In genomic region chr8:11282139-11282538, GRCm38 (mm10) we compare ENCODE assay signal across 16 mouse cellular contexts. TPM values are rescaled to one million over a fixed set of nuclear protein-coding genes. Genes with fewer than 3 reads are reported as not detected.
DNase-seq lines count a peak whose midpoint lies in the region; ATAC-seq lines count a peak whose summit lies in the region.
"Had no signal": no experiment of that assay in that cellular context is flagged by ENCODE, and none has a peak within 500 bp of the region (broad histone marks: within the 10 kb centered on the region; RNA-seq: fewer than 3 reads in every experiment).

No protein-coding gene starts in this region.

- no peak overlapping the region for H3K4me2 ChIP-seq in neural tube, embryonic 14.5 days (ENCODE audit: low read depth, low read length)
- H3K4me2 ChIP-seq in kidney, embryonic 16.5 days (replicated peaks; ENCODE audit: low read depth, low read length) = peak overlapping the region; percentile 8; the same call in 1 of the 2 replicates
- H3K4me2 ChIP-seq: limb, embryonic 12.5 days; liver, embryonic 15.5 days had no signal

- peak; percentile 44; the same call in 1 of the 2 replicates for ATAC-seq in neural tube, embryonic 14.5 days (ENCODE audit: low read depth)
- peak; percentile 58 for ATAC-seq in kidney, embryonic 16.5 days (ENCODE audit: low FRiP score, low TSS enrichment)
- ATAC-seq: forebrain, embryonic 14.5 days had no signal

- 75% methylated on average over 10 of the region's 10 CpGs for WGBS in heart, embryonic 10.5 days
- 69% methylated on average over 10 of the region's 10 CpGs for WGBS in neural tube, embryonic 14.5 days
- WGBS in kidney, embryonic 16.5 days = 48% methylated on average over 10 of the region's 10 CpGs
- 83% methylated on average over 10 of the region's 10 CpGs for WGBS in embryonic facial prominence, embryonic 10.5 days

- H3K9me3 ChIP-seq in heart, embryonic 10.5 days = no peaks in the 10 kb centered on the region
- H3K9me3 ChIP-seq in neural tube, embryonic 14.5 days (ENCODE audit: control insufficient read depth, low read length) = no peaks in the 10 kb centered on the region
- no peaks in the 10 kb centered on the region for H3K9me3 ChIP-seq in kidney, embryonic 16.5 days (ENCODE audit: low read length)
- no peaks in the 10 kb centered on the region for H3K9me3 ChIP-seq in embryonic facial prominence, embryonic 10.5 days
- H3K9me3 ChIP-seq: limb, embryonic 12.5 days; liver, embryonic 15.5 days; midbrain, embryonic 10.5 days had no signal

- H3K27me3 ChIP-seq in heart, embryonic 10.5 days (ENCODE audit: insufficient read depth, poor library complexity, severe bottlenecking) = no peaks in the 10 kb centered on the region
- no peaks in the 10 kb centered on the region for H3K27me3 ChIP-seq in neural tube, embryonic 14.5 days (ENCODE audit: control insufficient read depth, insufficient read depth, low read length)
- H3K27me3 ChIP-seq in kidney, embryonic 16.5 days (ENCODE audit: insufficient read depth, low read length) = no peaks in the 10 kb centered on the region
- no peaks in the 10 kb centered on the region for H3K27me3 ChIP-seq in embryonic facial prominence, embryonic 10.5 days (replicated peaks; ENCODE audit: low read depth, poor library complexity, severe bottlenecking)
- H3K27me3 ChIP-seq: limb, embryonic 12.5 days had no signal

- DNase-seq in heart, embryonic 10.5 days (ENCODE audit: low spot score) = no peak
- no peak for DNase-seq in heart, postnatal 10 days
- DNase-seq in neural tube, embryonic 10.5 days (ENCODE audit: extremely low spot score, low spot score) = no peak
- DNase-seq in left cerebral cortex, adult 11 months (ENCODE audit: low spot score) = no peak
- DNase-seq in embryonic facial prominence, embryonic 10.5 days (ENCODE audit: low spot score) = no peak
- DNase-seq: adrenal gland, adult 8-10 months; cerebellum, adult 9-10 months; lung, postnatal 14 days; thymus, adult 18-20 months had no signal

- peaks cover 82% of the 10 kb centered on the region for H3K4me1 ChIP-seq in heart, embryonic 10.5 days
- no peaks in the 10 kb centered on the region for H3K4me1 ChIP-seq in neural tube, embryonic 14.5 days (ENCODE audit: control insufficient read depth, insufficient read depth, low read length)
- peaks cover 91% of the 10 kb centered on the region for H3K4me1 ChIP-seq in kidney, embryonic 16.5 days (ENCODE audit: insufficient read depth, low read length)
- H3K4me1 ChIP-seq in embryonic facial prominence, embryonic 10.5 days = peaks cover 67% of the 10 kb centered on the region

- intact Hi-C loops in heart, postnatal 10 days (cut with DNase I) = no loop called here

- H3K4me3 ChIP-seq in heart, embryonic 10.5 days = no peak overlapping the region
- no peak overlapping the region for H3K4me3 ChIP-seq in neural tube, embryonic 14.5 days (ENCODE audit: low read depth, low read length)
- no peak overlapping the region for H3K4me3 ChIP-seq in kidney, embryonic 16.5 days (ENCODE audit: low read length)
- H3K4me3 ChIP-seq in embryonic facial prominence, embryonic 10.5 days = no peak overlapping the region
- H3K4me3 ChIP-seq: layer of hippocampus, adult 2 months; limb, embryonic 12.5 days; liver, embryonic 15.5 days; midbrain, embryonic 10.5 days had no signal

- no peak overlapping the region for H3K9ac ChIP-seq in neural tube, embryonic 14.5 days (replicated peaks; ENCODE audit: low read depth, low read length)
- H3K9ac ChIP-seq in kidney, embryonic 16.5 days (replicated peaks; ENCODE audit: low read length) = no peak overlapping the region
- H3K9ac ChIP-seq: limb, embryonic 12.5 days; liver, embryonic 15.5 days had no signal

- H3K36me3 ChIP-seq in heart, embryonic 10.5 days = peaks cover 10% of the 10 kb centered on the region; the same call in 1 of the 2 replicates
- H3K36me3 ChIP-seq in neural tube, embryonic 14.5 days (ENCODE audit: control insufficient read depth, insufficient read depth, low read length) = no peaks in the 10 kb centered on the region
- no peaks in the 10 kb centered on the region for H3K36me3 ChIP-seq in kidney, embryonic 16.5 days (ENCODE audit: insufficient read depth, low read length)
- H3K36me3 ChIP-seq in embryonic facial prominence, embryonic 10.5 days (replicated peaks) = peaks cover 11% of the 10 kb centered on the region
- H3K36me3 ChIP-seq: limb, embryonic 12.5 days; liver, embryonic 15.5 days; midbrain, embryonic 10.5 days had no signal

- H3K27ac ChIP-seq in heart, embryonic 10.5 days = peak overlapping the region; percentile 33; the same call in 1 of the 2 replicates
- no peak overlapping the region for H3K27ac ChIP-seq in neural tube, embryonic 14.5 days (ENCODE audit: low read depth, low read length)
- peak overlapping the region; percentile 78 for H3K27ac ChIP-seq in kidney, embryonic 16.5 days (ENCODE audit: low read length)
- H3K27ac ChIP-seq in embryonic facial prominence, embryonic 10.5 days (replicated peaks) = no peak overlapping the region; the same call in 1 of the 2 replicates
- H3K27ac ChIP-seq: limb, embryonic 12.5 days; liver, embryonic 15.5 days; midbrain, embryonic 10.5 days had no signal

RNA-seq across cellular contexts. Expression of gene Col4a2, which starts 30.5 kb away (rescaled TPM):
- polyA plus RNA-seq in heart, embryonic 10.5 days (2016; fragmentation: Nextera tagmentation; extraction: Ambion mirVana) = 54.9 and 97.0 TPM in 2 replicates
- total RNA-seq in heart, postnatal 10 days (2021) = 100 to 1,000 TPM; 697 to 713 TPM
- polyA plus RNA-seq in neural tube, embryonic 14.5 days (2014; fragmentation: Nextera tagmentation; extraction: Ambion mirVana) = 11.8 and 42.2 TPM in 2 replicates
- polyA plus RNA-seq in kidney, embryonic 16.5 days (2015; fragmentation: Nextera tagmentation; extraction: Ambion mirVana) = 121 and 126 TPM in 2 replicates
- 51.8 and 54.7 TPM in 2 replicates for polyA plus RNA-seq in embryonic facial prominence, embryonic 10.5 days (2016; fragmentation: Nextera tagmentation; extraction: Ambion mirVana)

RNA-seq across cellular contexts. Expression of gene Col4a1, which starts 30.5 kb away (rescaled TPM):
- 143 and 257 TPM in 2 replicates for polyA plus RNA-seq in heart, embryonic 10.5 days (2016; fragmentation: Nextera tagmentation; extraction: Ambion mirVana)
- 1,000 to 10,000 TPM; 1,260 to 1,378 TPM for total RNA-seq in heart, postnatal 10 days (2021)
- 30.2 and 133 TPM in 2 replicates for polyA plus RNA-seq in neural tube, embryonic 14.5 days (2014; fragmentation: Nextera tagmentation; extraction: Ambion mirVana)
- 382 and 440 TPM in 2 replicates for polyA plus RNA-seq in kidney, embryonic 16.5 days (2015; fragmentation: Nextera tagmentation; extraction: Ambion mirVana)
- 128 and 138 TPM in 2 replicates for polyA plus RNA-seq in embryonic facial prominence, embryonic 10.5 days (2016; fragmentation: Nextera tagmentation; extraction: Ambion mirVana)

Comparison
In these comparisons a context has a peak if more than half of its experiments do, and no peak if none do; other contexts are left out.
1. H3K27ac ChIP-seq: peak in heart, embryonic 10.5 days (single experiment) and kidney, embryonic 16.5 days (single experiment); none in neural tube, embryonic 14.5 days (single experiment) and embryonic facial prominence, embryonic 10.5 days (single experiment).